Mouse (Mus musculus): ENCODE measurements around the gene Lrrc4.

Lrrc4 gene

DNA sequence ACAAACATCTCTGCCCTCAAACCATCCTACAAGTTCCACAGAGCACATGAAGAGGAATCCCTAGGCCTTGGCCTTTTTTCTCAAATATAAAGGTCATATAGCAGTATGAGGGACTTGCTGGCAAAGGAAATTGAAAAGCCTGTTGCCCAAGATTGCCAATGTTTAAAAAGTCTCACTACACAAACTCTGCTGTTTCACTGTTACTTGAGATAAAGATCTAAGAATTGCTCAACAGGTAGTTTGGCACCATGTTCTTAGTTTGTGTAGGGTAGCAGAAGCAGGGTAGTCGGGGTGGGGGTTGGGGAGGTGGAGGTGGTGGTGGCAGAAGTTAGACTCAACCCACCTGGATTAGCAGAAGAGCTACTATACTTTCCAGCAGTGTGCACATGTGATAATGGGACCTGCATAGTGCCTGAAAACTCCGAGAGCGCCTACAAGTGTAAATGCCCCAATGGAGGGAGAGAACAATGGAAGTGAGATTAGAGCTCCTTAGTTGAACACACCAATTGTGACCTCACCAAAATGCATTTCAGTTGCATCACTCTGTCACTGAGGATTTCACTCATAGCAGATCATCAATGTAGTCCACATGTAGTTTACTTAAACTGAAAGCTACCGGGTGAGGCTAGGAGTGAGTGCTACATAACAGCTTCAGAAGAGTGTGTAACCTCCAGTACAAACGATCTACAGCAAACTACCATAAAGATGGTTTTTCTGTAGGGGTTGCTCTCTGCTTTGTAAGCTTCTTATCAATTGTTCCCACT lies 97.5 kb downstream of the Lrrc4 start:
- in situ Hi-C loops (cut with MseI, MboI), result no loop called here

DNA sequence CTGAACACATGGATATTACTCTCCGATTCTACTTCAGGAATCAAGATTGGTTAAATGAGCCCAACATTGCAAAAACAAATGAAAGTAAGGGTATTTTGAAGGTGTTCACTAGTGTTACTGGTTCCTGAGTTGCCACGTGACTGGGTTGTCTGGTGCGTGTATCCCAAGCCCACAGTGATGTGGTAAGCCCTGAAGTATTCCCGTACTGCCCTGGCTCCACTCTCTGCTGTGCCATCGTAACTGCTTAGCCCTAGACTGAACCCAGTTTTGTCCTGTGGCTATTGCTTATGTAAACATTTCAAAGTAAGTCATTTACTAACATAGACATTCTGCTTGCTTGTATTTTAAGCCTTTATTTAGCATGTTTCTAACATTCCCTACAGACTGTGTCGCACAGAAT lies 100.3 kb downstream of the Lrrc4 start:
- in situ Hi-C loops (cut with MseI, MboI), result no loop called here

DNA sequence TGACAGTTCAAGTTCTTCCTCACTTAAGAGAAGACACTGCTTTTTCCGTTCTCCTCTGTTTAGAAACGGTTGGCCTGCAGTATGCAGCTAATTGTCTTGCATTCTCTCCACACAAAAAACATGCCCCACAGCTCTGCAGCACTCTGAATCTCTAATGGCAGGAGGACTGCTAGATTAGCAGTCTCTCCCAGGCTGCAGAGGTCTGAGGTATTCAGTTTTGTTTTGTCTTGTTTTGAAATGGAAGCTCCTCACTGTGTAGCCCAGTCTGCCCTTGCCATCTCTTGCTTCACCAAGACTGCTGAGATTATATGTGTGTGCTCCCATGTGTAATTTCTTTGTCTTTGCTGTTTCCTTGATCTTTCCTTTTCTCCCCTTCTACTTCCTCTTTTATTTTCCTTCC lies 101.9 kb downstream of the Lrrc4 start:
- in situ Hi-C loops (cut with MseI, MboI), result no loop called here

DNA sequence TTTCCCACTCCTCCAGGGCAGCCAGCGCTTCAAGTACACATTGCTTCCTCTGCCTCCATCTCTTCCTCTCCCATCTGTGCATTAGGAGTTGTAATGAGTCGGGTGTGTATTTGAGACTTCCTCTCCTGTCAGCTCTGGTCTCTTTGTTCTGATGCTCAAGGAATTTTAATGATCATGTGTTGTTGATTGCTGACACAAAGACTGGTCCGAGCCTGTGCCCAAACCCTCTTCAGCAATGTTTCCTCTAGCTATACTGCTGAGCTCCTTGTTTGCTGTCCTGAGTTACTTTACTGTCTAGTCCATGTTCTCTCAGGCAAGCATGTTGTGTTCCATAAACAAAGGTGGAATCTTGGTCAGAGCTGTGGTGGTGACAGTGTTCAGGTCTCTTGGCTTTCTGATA lies 102.3 kb downstream of the Lrrc4 start:
- in situ Hi-C loops (cut with MseI, MboI), result no loop called here

DNA sequence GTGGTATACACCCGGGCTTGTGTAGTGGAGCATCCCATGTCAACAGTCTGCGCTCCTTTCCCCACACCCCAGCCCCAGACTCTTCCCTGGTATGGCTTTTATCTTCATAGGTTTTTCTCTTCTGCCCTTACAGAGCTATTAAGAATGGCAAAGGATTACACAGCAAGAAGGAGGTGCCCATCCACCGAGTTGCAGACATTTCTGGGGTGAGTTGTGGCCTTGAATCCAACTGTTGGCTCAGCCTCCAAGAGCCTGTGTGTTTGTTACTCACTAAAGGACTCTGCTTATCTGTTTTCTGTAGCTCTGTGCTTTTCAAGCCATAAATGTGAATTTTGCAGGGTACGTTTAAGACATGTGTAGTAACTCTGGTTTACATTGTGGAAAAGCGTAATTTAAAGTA lies 106.8 kb downstream of the Lrrc4 start:
- in situ Hi-C loops (cut with MseI, MboI), result no loop called here

DNA sequence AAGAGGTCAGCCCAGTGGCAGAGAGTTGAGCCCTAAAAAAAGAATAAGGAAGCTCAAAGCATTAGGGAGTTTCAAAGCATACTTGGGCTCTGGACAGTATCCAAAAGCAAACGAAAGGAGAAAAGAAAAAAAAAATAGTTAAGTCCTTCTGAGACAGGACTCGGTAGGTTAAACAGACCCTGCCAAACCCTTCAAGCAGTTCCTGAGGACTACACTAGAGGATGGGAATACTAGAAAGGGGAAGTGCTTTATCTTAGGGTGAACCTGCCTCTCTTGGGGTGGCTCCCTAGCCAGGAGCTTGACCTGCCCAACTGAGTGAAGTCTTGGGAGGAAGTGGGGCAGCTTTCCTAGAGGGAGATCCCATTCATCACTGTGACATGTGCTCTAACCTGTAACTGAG lies 108.5 kb downstream of the Lrrc4 start:
- in situ Hi-C loops (cut with MseI, MboI), result no loop called here

DNA sequence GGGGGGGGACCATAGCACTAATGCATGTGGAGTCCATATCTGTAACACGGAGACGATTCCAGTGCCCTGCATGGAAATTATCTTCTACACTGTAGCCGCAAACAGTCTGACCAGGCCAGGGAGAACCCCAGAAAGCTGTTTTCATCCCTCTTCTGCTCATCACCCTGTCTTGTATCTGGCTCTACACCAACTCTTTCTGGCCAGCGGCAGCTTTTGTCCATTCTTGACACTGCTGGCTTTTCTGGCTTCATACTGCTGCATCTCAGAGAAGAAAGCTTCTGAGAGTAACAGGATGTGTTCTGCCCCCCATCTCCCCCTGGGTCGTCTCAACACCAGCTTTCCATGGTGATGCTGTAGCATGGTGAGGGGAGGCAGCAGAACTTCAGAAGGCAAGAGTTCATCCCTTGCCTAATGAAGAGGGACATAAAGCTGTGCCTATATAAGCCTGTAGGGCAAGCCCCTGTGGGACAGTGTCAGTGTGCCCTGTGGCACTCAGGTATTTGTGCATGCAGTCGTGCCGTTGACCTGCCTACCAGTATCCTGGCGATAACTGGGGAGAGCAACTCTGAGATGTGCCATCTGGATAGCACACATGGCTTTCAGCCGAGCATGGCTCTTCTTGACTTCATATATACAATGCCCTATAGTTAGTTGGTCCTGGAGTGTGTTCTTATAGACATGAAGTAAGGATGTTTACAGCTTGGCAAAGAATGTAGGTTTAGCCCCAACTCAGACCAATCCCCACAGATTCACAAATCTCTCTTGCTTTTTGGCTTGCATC lies 111.0 kb downstream of the Lrrc4 start:
- in situ Hi-C loops (cut with MseI, MboI), result no loop called here

DNA sequence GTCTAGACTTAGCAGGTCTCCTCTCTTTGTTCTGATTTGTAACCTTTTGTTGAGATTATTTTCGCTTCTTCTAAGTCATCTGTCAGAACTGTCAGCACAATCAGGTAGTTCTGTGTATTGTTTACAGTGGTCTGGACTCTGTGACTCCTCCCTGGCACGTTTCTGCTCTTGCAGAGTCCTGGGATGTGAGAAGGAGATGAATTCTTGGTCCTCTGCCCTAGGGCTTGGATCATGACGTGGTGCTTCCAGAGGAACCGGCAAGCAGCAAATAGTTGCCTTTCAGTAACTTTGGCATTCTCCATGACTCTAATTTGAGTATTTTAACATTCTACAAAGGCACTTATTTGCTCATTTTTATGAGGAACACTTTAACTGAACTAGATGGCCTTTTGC lies 113.7 kb downstream of the Lrrc4 start:
- in situ Hi-C loops (cut with MseI, MboI), result no loop called here

DNA sequence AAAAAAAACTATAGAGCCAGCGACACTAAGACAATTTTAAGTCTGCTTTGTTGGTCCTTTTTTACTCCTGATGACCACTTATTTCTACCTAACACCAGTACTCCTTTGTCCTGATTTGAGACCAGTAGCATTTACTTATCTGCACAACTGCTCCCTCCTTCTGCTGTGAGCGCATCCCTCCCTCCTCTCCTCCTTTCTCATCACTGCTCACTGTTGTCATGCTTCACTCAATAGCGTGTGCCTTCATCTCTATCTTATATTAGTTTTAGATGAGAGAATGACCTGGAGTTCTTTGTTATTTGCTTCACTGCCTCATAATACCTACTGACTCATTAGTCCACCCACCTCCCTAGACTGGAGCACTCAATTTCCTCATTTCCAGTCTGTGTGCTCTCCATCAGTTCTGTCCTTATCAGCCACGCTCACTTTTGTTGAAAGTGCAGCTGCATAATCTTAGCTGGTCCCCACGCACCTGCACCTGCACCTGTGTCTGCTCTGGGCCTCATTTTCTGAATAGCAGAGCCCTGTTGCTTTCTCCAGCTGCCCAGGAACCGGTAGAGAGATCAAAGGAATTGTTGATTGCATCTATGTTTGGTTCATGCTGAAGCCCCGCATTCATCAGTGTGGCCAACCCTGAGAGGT lies 114.2 kb downstream of the Lrrc4 start:
- in situ Hi-C loops (cut with MseI, MboI), result no loop called here

DNA sequence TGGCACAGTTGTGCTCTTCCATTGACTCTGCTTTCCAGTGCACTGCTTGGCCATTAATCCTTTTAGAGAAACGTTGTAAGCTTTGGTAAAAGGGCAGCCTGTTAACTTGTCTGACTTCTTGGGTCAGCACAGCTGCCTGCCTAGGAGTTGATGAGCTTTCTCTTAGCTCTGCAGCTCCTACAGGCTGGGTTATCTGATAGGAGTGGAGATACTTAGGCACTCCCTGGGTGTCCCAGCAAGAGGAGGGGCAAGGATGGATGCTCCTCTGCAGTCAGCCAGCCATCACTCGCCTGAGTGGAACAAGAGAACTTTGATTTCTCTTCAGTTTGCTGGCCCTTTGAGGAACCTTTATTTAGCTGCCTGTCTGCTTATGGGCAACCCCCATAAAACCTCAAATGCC lies 121.5 kb downstream of the Lrrc4 start:
- in situ Hi-C loops (cut with MseI, MboI), result no loop called here

DNA sequence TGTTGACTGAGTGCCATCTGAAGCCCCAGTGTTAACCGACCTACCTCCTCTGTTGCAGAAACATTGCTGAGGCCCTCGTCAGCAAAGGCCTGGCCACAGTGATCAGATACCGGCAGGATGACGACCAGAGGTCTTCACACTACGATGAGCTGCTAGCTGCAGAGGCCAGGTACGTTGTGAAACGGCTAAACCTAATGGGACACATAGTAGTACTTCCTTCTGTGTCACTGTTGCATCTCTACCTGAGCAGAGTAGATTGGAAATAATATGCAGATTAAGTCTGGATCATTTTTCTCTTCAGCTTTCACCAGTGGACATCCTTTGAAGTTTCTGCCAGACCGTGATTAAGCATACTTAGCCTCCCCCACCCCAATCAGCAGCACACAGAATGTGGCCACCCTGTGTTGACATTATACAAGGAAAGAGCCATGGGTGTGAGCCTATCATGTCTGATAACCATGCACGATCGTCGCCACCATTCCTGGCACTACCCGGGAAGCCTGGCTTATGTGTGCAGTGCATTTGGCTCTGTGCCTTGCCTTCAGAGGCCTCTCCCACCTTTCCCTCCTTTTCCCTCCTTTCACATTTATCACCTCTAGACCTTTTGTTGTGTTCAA lies 124.5 kb downstream of the Lrrc4 start:
- in situ Hi-C loops (cut with MseI, MboI), result no loop called here

DNA sequence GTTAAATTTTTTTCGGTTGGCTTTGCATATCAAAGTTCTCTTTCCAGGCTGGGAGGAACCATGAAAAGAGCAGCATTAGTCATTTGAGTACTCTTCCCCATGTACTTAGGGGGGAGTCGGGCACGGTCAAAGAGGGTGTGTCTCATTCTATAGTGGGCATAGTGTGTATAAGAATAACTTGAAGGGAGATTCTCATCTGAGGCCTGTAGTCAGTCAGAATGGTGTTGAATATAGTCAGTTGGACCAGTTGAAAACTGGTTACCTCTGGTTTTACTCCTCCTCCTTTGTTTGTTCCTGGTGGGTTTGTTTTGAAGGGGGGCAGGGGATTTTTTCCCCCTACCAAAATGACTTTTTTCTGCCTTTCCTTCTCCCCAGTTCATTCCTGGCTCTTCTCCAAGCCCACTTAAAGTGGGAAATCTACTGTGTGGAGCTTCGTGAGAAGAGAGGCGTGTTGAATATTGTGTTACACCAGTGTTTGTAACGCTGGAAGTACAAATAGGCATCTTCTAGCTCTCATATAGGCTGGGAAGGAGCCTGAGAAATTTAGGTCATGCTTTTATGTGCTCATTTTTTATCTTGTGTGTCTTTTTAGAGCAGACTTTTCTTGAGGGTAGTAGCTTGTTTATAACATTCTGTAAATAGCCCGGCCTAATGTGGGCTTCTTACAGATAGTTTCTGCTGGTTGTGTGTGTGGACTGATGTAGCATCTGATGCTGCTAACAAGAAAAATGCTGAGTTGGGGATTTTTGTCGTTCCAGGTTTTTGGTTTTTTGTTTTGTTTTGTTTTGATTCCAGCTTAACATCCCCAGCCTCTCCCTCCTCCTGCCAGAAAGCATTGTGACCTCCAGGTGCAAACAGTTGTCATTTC lies 125.2 kb downstream of the Lrrc4 start:
- in situ Hi-C loops (cut with MseI, MboI), result no loop called here

DNA sequence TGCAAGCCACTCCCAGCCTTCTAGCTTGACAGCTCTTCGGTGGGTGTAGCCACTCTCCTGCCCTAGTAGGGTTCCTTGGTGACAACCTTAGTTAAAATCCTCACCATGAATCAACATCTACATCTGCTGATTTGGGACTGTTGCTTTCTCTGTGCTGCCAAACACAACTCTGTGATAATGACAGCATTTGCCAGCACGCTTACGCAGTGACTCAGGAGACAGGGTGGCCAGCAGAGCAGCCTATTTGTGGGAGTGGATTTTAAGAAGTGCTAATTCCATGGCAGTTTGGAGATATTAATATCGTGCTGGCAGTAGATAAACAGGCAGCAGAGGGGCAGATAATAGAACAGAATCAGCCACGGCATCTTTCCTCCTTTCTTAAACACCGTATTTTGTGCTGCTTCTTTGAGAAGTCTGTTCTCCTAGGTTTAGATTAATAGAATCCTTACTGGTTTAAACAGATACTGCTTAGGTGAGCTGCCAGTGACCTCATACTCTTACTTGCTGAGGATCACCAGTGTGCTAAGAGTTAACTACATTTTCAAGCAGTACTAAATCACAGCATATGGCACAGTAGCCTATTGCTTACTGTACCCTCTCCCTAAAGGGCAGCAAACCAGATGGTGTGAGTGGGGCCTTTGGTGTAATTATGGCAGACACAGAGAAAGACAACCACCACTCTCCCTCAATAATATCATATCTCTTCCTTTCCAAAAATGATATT lies 126.0 kb downstream of the Lrrc4 start:
- in situ Hi-C loops (cut with MseI, MboI), result no loop called here

DNA sequence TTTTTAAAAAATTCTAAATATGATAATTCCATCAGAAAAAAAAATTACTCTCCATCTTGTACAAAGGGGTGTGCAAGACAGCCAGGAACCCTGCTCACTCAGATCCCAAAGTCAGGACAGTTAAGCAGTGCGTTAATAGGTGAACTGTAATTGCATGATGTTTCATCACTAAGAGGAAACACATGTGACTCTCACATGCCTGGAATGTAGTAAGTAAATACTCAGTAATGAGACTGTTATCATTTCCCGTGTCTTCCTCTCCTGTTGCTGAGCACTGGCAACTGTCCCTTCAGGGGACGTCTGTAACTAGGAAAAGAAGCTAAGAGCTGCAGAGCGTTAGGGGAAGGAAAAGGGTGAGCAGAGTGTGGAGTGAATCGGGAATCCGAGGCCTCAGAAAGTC lies 126.9 kb downstream of the Lrrc4 start:
- in situ Hi-C loops (cut with MseI, MboI), result no loop called here

DNA sequence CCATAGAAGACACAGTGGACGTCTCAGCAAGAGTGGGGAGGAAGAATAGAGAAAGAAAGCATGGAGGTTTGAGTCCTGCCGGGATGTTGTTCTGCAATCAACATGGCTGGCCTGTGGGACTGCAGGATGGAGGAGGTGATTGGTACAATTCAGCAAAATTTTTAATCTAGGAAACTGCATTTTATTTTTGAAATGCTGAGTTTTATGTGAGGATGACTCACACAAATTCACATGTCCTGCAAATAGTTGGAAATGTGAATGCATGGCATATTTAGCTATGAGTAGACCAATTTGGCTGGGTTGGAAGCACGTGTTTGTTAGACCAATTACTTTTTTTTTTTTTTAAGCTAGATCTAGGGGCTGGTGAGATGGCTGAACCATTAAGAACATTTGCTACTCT lies 134.3 kb downstream of the Lrrc4 start:
- in situ Hi-C loops (cut with MseI, MboI), result no loop called here

DNA sequence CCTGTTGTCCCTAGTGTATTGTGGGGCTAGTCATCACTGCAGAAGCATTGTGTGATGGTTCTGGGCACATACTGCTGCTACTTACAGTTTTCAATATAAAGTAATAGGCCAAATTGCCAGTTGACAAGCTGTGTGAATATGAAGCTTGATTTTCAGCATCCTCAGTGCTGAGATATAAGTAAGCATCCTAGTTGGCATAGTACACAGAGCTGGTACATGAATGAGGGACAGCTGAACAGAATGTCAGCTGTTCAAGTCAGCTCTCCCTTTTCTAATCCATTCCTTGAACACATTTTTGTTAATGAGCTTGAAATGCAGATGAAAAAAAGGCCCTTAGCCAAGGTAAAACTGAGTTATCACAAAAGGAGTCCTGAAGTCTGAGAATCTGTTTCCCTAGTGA lies 138.9 kb downstream of the Lrrc4 start:
- in situ Hi-C loops (cut with MseI, MboI), result no loop called here

DNA sequence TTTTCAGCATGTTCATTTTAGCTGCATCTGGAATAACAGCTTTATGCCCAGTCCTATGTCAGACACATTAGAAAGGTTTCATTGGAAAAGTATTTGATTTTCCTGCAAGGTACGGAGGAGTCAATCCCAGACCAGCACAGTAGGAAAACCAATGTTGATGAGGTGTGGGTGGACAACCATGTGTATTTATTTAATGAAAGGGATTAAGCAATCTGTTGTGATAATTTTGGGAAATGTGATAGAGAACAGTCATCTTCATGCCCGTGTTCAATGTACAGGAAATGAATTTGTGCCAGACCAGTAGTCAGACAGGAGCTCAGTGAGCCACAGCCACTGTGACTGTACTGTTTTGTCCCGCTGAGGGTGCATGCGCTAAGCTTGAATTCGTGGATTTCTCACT lies 143.8 kb downstream of the Lrrc4 start:
- in situ Hi-C loops (cut with MseI, MboI), result no loop called here

DNA sequence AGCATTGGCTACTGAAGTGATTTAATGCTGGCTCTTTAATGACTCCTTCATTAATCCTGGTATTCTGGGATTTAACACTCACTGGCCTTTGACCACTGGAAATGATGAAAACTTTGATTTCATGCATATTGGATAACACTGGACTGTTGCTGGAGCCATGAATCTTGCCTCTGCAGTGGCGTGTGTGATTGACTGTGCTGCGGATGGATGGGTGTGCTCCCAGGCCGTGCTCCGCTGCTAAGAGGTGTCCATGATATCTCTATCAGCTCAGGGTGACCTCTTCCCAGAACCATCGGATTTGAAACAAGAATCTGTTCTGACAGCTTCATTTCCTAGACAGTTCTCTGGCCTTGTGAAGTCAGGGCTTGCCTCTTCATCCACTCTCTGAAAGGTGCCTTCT lies 145.8 kb downstream of the Lrrc4 start:
- in situ Hi-C loops (cut with MseI, MboI), result no loop called here

DNA sequence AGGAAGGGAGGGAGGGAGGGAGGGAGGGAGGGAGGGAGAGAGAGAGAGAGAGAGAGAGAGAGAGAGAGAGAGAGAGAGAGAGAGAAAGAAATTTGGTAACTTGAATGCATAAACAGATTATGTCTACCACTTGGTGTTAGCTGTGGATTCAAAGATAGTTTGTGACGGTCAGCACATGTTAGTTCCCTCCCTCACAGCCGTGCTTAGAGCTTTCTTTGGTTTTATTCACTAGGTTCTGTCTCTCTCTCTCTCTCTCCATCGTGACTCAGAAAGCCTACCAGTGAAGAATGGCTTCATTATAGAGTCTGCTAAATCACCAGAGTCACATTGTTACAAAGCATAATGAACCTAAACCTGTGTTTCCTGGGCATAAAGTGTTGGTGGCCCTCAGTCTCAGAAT lies 146.5 kb downstream of the Lrrc4 start:
- in situ Hi-C loops (cut with MseI, MboI), result no loop called here

DNA sequence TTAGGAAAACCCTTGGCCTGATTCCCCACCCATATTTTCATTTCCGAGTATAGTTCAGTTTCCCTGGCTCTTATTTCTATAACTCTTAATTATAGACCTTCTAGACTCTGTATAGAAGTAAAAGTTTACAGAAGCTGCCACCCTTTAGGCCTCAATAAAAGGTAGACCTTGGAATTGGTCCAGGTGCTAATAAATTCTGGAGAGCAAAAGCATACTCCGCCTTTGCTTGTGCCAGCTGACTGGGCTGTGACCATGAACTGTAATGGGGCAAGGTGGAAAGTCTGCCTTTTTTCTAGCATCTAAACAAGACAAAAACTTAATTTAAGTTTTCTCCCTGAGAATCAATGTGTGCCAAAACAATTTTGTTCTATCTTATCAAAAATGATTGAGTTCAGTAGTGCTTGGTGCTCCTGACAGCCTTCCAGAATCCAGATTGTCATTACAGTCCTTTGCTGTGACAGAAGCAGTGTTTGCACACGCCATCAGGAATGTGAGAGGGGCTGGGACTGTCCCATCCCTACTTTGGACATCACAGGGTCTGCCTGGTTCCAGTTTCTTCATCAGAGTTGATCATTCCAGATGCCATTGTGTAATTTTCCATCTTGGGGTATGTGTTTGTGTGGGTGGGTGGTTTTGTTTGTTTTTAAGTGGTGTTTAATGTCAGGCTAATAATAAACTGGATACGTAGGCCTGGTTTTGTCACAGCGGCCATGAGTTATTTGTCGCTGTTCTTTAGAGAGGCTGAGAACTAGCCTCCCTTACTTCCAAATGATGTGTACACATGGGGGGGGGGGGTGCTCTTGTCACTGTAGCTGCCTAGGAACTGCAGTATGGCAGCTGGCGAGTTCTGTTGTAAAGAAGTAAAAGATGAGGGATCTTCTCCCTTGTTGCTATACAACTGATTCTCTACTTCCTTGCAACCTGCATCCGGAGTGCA lies 149.8 kb downstream of the Lrrc4 start:
- in situ Hi-C loops (cut with MseI, MboI), result no loop called here
